Mouse (Mus musculus) cerebellum, adult 2 months (tissue): Measurements from ENCODE around the gene Bcl2.

Experiments used
- CTCF ChIP-seq: fragments of 200-500 bp; IDR thresholded peaks from 2 replicates; pipeline ENCODE4 v1.5.1; 2011; ENCODE audit warnings: low read depth, mild to moderate bottlenecking, control low read depth, low read length, moderate library complexity, borderline replicate concordance; ENCODE audit not compliant: insufficient read depth
- POLR2A ChIP-seq: fragments of 200-500 bp; IDR thresholded peaks from 2 replicates; pipeline ENCODE4 v1.6.1; 2011; ENCODE audit warnings: low read length, control low read depth, borderline replicate concordance; ENCODE audit not compliant: insufficient read depth

DNA sequence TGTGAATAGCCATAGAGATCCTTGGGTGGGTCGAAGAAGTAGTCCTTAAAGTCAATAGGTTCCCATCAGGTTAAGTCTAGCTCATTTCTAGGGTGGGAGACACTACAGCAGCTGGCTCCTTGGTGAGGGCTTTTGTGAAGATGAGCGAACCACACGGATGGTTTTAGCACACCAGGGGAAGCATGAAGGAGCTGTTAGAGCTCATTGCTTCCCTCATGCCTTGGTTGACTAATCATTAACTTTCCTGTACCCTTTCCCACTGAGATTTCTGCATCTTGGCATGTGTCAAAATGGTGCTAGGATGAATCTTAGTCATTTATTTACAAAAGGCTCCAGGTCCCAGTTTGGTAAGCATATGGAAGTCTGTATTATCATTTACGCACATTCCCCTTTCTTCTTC lies 129.8 kb downstream of the Bcl2 start:
- TF ChIP-seq CTCF (no peak), POLR2A (no peak)
